Mouse (Mus musculus) small intestine, adult 2 months (tissue): ENCODE measurements around the gene Ehd2.

Experiments
- CTCF ChIP-seq: fragments of 200-500 bp; IDR thresholded peaks from 2 replicates; pipeline ENCODE4 v1.5.1; 2012; ENCODE audit warnings: low read depth, mild to moderate bottlenecking, control low read depth, inconsistent platforms, low read length, moderate library complexity, mixed read lengths; ENCODE audit not compliant: insufficient replicate concordance, insufficient read length; ENCODE audit errors: extremely low read depth
- POLR2A ChIP-seq: fragments of 200-500 bp; IDR thresholded peaks from 2 replicates; pipeline ENCODE4 v1.6.1; 2012; ENCODE audit warnings: low read depth, mild to moderate bottlenecking, control low read depth, inconsistent platforms, low read length, moderate library complexity

DNA sequence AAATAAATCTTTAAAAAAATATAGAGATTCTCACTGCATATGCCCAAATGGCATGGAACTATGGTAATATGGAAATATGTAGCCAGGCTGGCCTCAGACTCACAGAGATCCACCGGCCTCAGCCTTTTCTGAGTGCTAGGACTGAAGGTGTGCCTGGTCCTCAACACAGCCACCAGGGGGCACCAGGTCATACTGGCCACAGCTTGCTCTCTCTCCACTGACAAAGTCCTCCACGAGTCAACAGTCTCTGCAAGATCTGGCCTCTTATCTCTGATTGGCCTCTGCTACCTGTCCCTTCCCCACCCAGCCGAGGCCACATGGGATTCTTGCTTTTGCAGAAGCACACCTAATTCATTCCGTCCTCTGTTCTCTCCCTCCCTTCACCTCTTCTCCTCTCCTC lies 37.5 kb downstream of the Ehd2 start:
- TF ChIP-seq POLR2A (no peak), CTCF (peak; percentile 82; the same call in 1 of the 2 replicates)
